Mouse (Mus musculus): ENCODE data around the gene Usp46. TPM values are rescaled to one million over a fixed set of nuclear protein-coding genes. Genes with fewer than 3 reads are reported as not detected.

Gene Usp46
- polyA plus RNA-seq, 1 experiment from 2014 or later = 36.8 TPM

- Histone ChIP-seq H3K36me3 (ENCODE audit: control insufficient read depth, insufficient read depth, low read length) (no peaks in the 10 kb centered on the region), H3K9me3 (ENCODE audit: control insufficient read depth, low read length) (no peaks in the 10 kb centered on the region), H3K4me3 (ENCODE audit: low read depth, low read length) (no peak overlapping the region), H3K4me2 (ENCODE audit: low read depth, low read length) (no peak overlapping the region), H3K27ac (ENCODE audit: low read depth, low read length) (no peak overlapping the region), H3K9ac (replicated peaks; ENCODE audit: low read depth, low read length) (no peak overlapping the region), H3K27me3 (ENCODE audit: control insufficient read depth, insufficient read depth, low read length) (no peaks in the 10 kb centered on the region), H3K4me1 (ENCODE audit: control insufficient read depth, insufficient read depth, low read length) (peaks cover 7% of the 10 kb centered on the region)
- no peak for ATAC-seq (ENCODE audit: low read depth)
- WGBS = 93% methylated on average over 2 of the region's 2 CpGs
Measured at GRCm38 (mm10) chr5:74095611-74096010, 27.4 kb upstream of the Usp46 start.

GRCm38 (mm10) chr5:74094841-74095437 is 26.7 kb upstream of the Usp46 start:
- Histone ChIP-seq H3K4me2 (ENCODE audit: low read depth, low read length) (peak overlapping the region; percentile 67), H3K36me3 (ENCODE audit: control insufficient read depth, insufficient read depth, low read length) (no peaks in the 10 kb centered on the region), H3K4me1 (ENCODE audit: control insufficient read depth, insufficient read depth, low read length) (peaks cover 7% of the 10 kb centered on the region), H3K27me3 (ENCODE audit: control insufficient read depth, insufficient read depth, low read length) (no peaks in the 10 kb centered on the region), H3K4me3 (ENCODE audit: low read depth, low read length) (peak overlapping the region; percentile 3; the same call in 1 of the 2 replicates), H3K27ac (ENCODE audit: low read depth, low read length) (no peak overlapping the region), H3K9ac (replicated peaks; ENCODE audit: low read depth, low read length) (no peak overlapping the region), H3K9me3 (ENCODE audit: control insufficient read depth, low read length) (no peaks in the 10 kb centered on the region)
- 89% methylated on average over 8 of the region's 8 CpGs for WGBS
- ATAC-seq (ENCODE audit: low read depth) = no peak

GRCm38 (mm10) chr5:74093556-74094428 is 25.6 kb upstream of the Usp46 start:
- no peaks in the 10 kb centered on the region for H3K36me3 ChIP-seq (ENCODE audit: control insufficient read depth, insufficient read depth, low read length)
- ATAC-seq (ENCODE audit: low read depth) = no peak
- WGBS = 27% methylated on average over 11 of the region's 11 CpGs

DNA sequence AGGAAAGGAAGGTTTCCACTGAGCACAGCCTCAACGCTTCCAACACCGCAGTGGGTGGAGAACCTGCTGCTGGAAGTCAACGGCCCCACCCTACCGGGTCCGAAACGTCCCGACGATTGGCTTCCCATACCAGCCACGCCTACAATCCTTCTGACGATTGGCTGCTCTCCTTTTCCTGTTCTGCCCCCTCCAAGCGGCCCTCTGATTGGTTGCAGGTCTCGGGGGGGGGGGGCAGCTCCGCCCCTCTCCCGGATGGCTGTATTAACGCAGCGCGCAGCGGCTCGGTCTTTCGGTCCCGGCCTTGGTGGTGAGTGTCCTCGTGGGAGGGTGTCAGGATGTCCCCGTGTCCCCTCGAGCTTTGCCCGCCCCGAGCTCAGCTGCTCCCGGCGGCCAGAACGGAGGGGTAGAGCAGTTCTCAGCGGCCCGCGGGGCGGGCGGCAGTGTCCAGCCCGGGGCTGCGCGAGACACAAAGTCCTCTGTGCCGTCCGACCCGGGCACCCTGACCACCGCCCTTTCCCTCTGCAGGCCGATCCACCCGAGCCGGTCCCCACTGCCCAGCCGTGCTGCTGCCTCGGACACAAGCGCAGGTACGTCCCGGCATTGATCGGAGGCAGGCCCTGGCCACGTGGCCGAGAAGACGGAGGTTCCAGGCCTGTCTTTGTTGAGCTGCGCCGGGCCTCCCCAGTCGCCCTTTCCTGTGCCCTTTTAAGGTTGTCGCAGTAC is 24.8 kb upstream of the Usp46 start:
- peak overlapping the region; percentile 98 for H3K9ac ChIP-seq (replicated peaks; ENCODE audit: low read depth, low read length)
- H3K4me2 ChIP-seq (ENCODE audit: low read depth, low read length) = peak overlapping the region; percentile 67
- H3K4me3 ChIP-seq (ENCODE audit: low read depth, low read length) = peak overlapping the region; percentile 86
- no peaks in the 10 kb centered on the region for H3K36me3 ChIP-seq (ENCODE audit: control insufficient read depth, insufficient read depth, low read length)
- WGBS = under 1% methylated on average over 57 of the region's 57 CpGs
- no peaks in the 10 kb centered on the region for H3K27me3 ChIP-seq (ENCODE audit: control insufficient read depth, insufficient read depth, low read length)
- peaks cover 7% of the 10 kb centered on the region for H3K4me1 ChIP-seq (ENCODE audit: control insufficient read depth, insufficient read depth, low read length)
- H3K9me3 ChIP-seq (ENCODE audit: control insufficient read depth, low read length) = no peaks in the 10 kb centered on the region
- peak; percentile 99 for ATAC-seq (ENCODE audit: low read depth)
- H3K27ac ChIP-seq (ENCODE audit: low read depth, low read length) = peak overlapping the region; percentile 80

More at GRCm38 (mm10) chr5:74093556-74094428, 25.6 kb upstream of the Usp46 start:
- H3K27me3 ChIP-seq (ENCODE audit: control insufficient read depth, insufficient read depth, low read length) = no peaks in the 10 kb centered on the region
- peaks cover 7% of the 10 kb centered on the region for H3K4me1 ChIP-seq (ENCODE audit: control insufficient read depth, insufficient read depth, low read length)
- peak overlapping the region; percentile 67 for H3K4me2 ChIP-seq (ENCODE audit: low read depth, low read length)
- peak overlapping the region; percentile 86 for H3K4me3 ChIP-seq (ENCODE audit: low read depth, low read length)
- peak overlapping the region; percentile 98 for H3K9ac ChIP-seq (replicated peaks; ENCODE audit: low read depth, low read length)
- H3K9me3 ChIP-seq (ENCODE audit: control insufficient read depth, low read length) = no peaks in the 10 kb centered on the region
- H3K27ac ChIP-seq (ENCODE audit: low read depth, low read length) = peak overlapping the region; percentile 80

DNA sequence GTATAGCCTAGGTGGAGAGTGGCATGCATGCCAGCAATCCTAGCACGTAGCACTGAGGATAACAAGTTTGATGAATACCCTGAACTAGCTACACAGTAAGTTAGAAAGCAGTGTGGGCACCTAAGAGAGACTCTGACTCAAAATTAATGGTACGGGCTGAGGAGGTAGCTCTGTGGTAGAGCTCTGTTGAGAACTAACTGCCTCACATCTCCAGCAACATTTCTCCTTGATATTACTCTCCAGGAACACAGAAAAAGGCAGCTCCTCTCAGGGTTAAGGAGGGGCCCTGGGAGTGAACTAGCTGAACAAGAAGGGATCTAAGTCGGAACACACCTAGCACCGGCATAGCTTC is 24.2 kb upstream of the Usp46 start:
- peak overlapping the region; percentile 86 for H3K4me3 ChIP-seq (ENCODE audit: low read depth, low read length)
- H3K4me2 ChIP-seq (ENCODE audit: low read depth, low read length) = peak overlapping the region; percentile 50
- no peak overlapping the region for H3K9ac ChIP-seq (replicated peaks; ENCODE audit: low read depth, low read length)
- H3K27me3 ChIP-seq (ENCODE audit: control insufficient read depth, insufficient read depth, low read length) = no peaks in the 10 kb centered on the region
- H3K36me3 ChIP-seq (ENCODE audit: control insufficient read depth, insufficient read depth, low read length) = no peaks in the 10 kb centered on the region
- H3K4me1 ChIP-seq (ENCODE audit: control insufficient read depth, insufficient read depth, low read length) = peaks cover 7% of the 10 kb centered on the region
- no peaks in the 10 kb centered on the region for H3K9me3 ChIP-seq (ENCODE audit: control insufficient read depth, low read length)
- WGBS = 49% methylated on average over 4 of the region's 4 CpGs
- no peak overlapping the region for H3K27ac ChIP-seq (ENCODE audit: low read depth, low read length)
- peak; percentile 13; the same call in 1 of the 2 replicates for ATAC-seq (ENCODE audit: low read depth)

DNA sequence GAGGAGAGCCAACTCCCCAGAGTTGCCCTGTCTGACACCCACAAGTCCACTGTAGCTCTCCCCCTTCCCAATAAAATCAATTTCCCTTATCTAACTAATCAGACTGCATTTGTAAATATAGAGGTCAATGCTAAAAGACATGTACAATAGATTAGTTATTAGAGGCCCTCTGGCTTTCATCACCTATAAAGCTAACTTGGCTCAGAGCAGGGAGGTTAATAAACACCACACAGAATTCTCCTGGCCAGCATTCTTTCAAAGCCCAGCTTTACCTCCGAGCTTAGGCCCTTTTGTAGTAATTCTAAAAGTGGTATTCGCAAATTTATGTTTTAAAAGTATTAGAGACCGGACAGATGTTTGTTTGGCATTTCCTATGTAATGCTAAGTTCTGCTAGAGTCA is 21.4 kb upstream of the Usp46 start:
- H3K9me3 ChIP-seq (ENCODE audit: control insufficient read depth, low read length) = no peaks in the 10 kb centered on the region
- ATAC-seq (ENCODE audit: low read depth) = no peak
- H3K27ac ChIP-seq (ENCODE audit: low read depth, low read length) = no peak overlapping the region
- peaks cover 5% of the 10 kb centered on the region for H3K4me1 ChIP-seq (ENCODE audit: control insufficient read depth, insufficient read depth, low read length)
- no peak overlapping the region for H3K9ac ChIP-seq (replicated peaks; ENCODE audit: low read depth, low read length)
- H3K4me2 ChIP-seq (ENCODE audit: low read depth, low read length) = no peak overlapping the region
- H3K27me3 ChIP-seq (ENCODE audit: control insufficient read depth, insufficient read depth, low read length) = no peaks in the 10 kb centered on the region
- no peak overlapping the region for H3K4me3 ChIP-seq (ENCODE audit: low read depth, low read length)
- 88% methylated on average over 3 of the region's 3 CpGs for WGBS
- H3K36me3 ChIP-seq (ENCODE audit: control insufficient read depth, insufficient read depth, low read length) = no peaks in the 10 kb centered on the region

DNA sequence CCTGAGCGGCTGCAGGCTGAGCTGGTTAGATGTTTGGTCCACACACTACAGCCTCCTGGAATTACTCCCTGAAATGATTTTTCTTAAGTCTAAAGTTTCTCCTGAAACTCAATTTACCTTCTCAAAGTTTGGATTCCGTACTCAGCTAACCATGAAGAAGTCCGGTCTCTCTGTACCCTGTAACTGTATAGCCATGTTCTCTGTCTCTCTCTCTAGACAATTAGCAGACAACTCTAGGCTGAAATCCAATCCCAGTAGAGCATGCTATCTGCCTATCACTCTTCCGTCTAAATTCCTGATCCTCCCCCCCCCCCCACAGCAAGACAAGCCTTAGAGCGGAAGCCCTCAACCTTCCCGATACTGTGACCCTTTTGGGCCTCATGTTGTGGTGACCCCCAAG is 13.5 kb upstream of the Usp46 start:
- no peaks in the 10 kb centered on the region for H3K9me3 ChIP-seq (ENCODE audit: control insufficient read depth, low read length)
- no peak overlapping the region for H3K4me2 ChIP-seq (ENCODE audit: low read depth, low read length)
- H3K4me1 ChIP-seq (ENCODE audit: control insufficient read depth, insufficient read depth, low read length) = no peaks in the 10 kb centered on the region
- H3K9ac ChIP-seq (replicated peaks; ENCODE audit: low read depth, low read length) = no peak overlapping the region
- H3K36me3 ChIP-seq (ENCODE audit: control insufficient read depth, insufficient read depth, low read length) = no peaks in the 10 kb centered on the region
- 97% methylated on average over 6 of the region's 6 CpGs for WGBS
- ATAC-seq (ENCODE audit: low read depth) = no peak
- H3K27me3 ChIP-seq (ENCODE audit: control insufficient read depth, insufficient read depth, low read length) = no peaks in the 10 kb centered on the region
- no peak overlapping the region for H3K27ac ChIP-seq (ENCODE audit: low read depth, low read length)
- H3K4me3 ChIP-seq (ENCODE audit: low read depth, low read length) = no peak overlapping the region

GRCm38 (mm10) chr5:74078861-74079615 is 10.8 kb upstream of the Usp46 start:
- 83% methylated on average over 11 of the region's 11 CpGs for WGBS
- H3K9me3 ChIP-seq (ENCODE audit: control insufficient read depth, low read length) = no peaks in the 10 kb centered on the region
- no peak overlapping the region for H3K27ac ChIP-seq (ENCODE audit: low read depth, low read length)
- ATAC-seq (ENCODE audit: low read depth) = no peak
- no peak overlapping the region for H3K4me2 ChIP-seq (ENCODE audit: low read depth, low read length)
- no peak overlapping the region for H3K9ac ChIP-seq (replicated peaks; ENCODE audit: low read depth, low read length)
- H3K4me3 ChIP-seq (ENCODE audit: low read depth, low read length) = no peak overlapping the region
- H3K27me3 ChIP-seq (ENCODE audit: control insufficient read depth, insufficient read depth, low read length) = no peaks in the 10 kb centered on the region
- H3K36me3 ChIP-seq (ENCODE audit: control insufficient read depth, insufficient read depth, low read length) = no peaks in the 10 kb centered on the region
- no peaks in the 10 kb centered on the region for H3K4me1 ChIP-seq (ENCODE audit: control insufficient read depth, insufficient read depth, low read length)
